Mouse (Mus musculus) neural tube, embryonic 14.5 days (tissue): Measurements from ENCODE around the gene Slfn3. TPM values are rescaled to one million over a fixed set of nuclear protein-coding genes. Genes with fewer than 3 reads are reported as not detected.
"Not testable (repeated sequence)": the region's sequence is repeated elsewhere in the genome, so short reads cannot be mapped to it uniquely, and the experiment has no call there.

Experiments used
- ATAC-seq: fragments of 200-750 bp; cut with Nextera tagmentation; 2 replicates; pipeline ENCODE4 v1.8.0; 2017; ENCODE audit warnings: low read depth, mild to moderate bottlenecking, moderate TSS enrichment, moderate library complexity
- H3K27ac ChIP-seq: fragments of 300-500 bp; sonication (generic); 2 replicates; pipeline ENCODE4 v1.5.1; 2014; ENCODE audit warnings: low read depth, mild to moderate bottlenecking, control low read depth, low read length, moderate library complexity, mixed read lengths
- H3K27me3 ChIP-seq: fragments of 300-500 bp; sonication (generic); 2 replicates; pipeline ENCODE4 v1.6.1; 2014; ENCODE audit warnings: low read length; ENCODE audit not compliant: control insufficient read depth, insufficient read depth
- H3K36me3 ChIP-seq: fragments of 300-500 bp; sonication (generic); 2 replicates; pipeline ENCODE4 v1.6.1; 2014; ENCODE audit warnings: low read length, mixed read lengths; ENCODE audit not compliant: control insufficient read depth, insufficient read depth
- H3K4me1 ChIP-seq: fragments of 300-500 bp; sonication (generic); 2 replicates; pipeline ENCODE4 v1.6.1; 2014; ENCODE audit warnings: low read length; ENCODE audit not compliant: control insufficient read depth, insufficient read depth
- H3K4me2 ChIP-seq: fragments of 300-500 bp; sonication (generic); 2 replicates; pipeline ENCODE4 v1.6.1; 2014; ENCODE audit warnings: mild to moderate bottlenecking, low read depth, low read length, control low read depth
- H3K4me3 ChIP-seq: fragments of 300-500 bp; sonication (generic); 2 replicates; pipeline ENCODE4 v1.5.1; 2014; ENCODE audit warnings: low read depth, low read length, control low read depth, mixed read lengths
- H3K9ac ChIP-seq: fragments of 300-500 bp; sonication (generic); replicated peaks from 2 replicates; pipeline ENCODE4 v1.6.1; 2014; ENCODE audit warnings: low read depth, mild to moderate bottlenecking, control low read depth, low read length, mixed read lengths
- H3K9me3 ChIP-seq: fragments of 300-500 bp; sonication (generic); 2 replicates; pipeline ENCODE4 v1.6.1; 2016; ENCODE audit warnings: low read length; ENCODE audit not compliant: control insufficient read depth
- WGBS: fragments of 180-500 bp; shearing (Covaris S2); extraction: QIAGEN DNeasy Blood & Tissue Kit; methylation state at CpG from one replicate; pipeline ENCODE4 v1.1.7; 2014; 5-methylcytosine and 5-hydroxymethylcytosine counted together
- polyA plus RNA-seq: library from polyadenylated mRNA; unstranded; fragments of >200 nt; fragmentation: Nextera tagmentation; extraction: Ambion mirVana; gene quantifications from 2 replicates; pipeline ENCODE4 v1.2.1, GENCODE M21; 2014

The Slfn3 gene
- polyA plus RNA-seq, result 0.09 and 0.23 TPM in 2 replicates

DNA sequence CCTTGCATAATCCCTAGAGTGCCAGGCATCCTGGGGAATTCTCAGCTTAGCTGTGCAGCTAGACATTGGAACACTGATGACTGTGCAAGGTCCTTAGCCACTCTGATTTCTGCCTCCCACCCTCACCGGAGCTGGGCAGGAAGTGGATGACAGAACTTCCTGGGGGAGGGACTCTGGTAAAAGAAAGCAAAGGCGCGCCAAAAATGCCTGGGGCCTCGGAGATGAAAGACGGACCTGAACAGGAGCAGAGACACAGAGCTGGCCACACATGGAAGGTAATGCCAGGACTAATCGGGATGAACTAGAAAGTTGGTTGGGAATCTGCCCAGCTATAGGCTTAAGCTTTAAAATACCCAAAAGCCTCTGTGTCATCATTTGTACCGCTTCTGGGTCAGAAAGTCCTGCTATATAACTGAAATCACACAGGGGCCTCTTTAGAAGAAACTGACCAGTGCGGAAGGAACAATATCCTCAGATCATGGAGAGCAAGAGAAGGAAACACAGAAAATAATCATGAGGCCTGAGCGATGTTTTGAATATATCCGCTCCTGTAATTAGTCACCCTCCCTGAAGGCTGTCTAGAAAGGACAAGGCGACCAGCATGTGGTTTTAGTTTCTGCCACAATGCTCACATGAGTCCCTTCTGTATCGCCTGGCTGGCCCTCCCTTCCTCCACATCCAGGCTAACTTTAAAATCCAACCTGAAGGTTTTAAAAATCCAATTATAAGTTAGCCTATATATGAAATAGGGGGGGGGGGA lies at the start of gene Slfn3:
Gene Slfn3 (plus strand): TSS at position 197 of the 760 bp plus-strand sequence.
- WGBS, result 87% methylated on average over 12 of the region's 12 CpGs
- H3K4me1 ChIP-seq, result no peaks in the 10 kb centered on the region
- no peak within 1 kb of the TSS for H3K27ac ChIP-seq
- no peak within 1 kb of the TSS for H3K9ac ChIP-seq
- H3K4me3 ChIP-seq, result no peak within 1 kb of the TSS
- H3K36me3 ChIP-seq, result no peaks in the 10 kb centered on the region
- no peak within 1 kb of the TSS for H3K4me2 ChIP-seq
- no peaks in the 10 kb centered on the region for H3K9me3 ChIP-seq
- no peak for ATAC-seq
- H3K27me3 ChIP-seq, result no peaks in the 10 kb centered on the region

DNA sequence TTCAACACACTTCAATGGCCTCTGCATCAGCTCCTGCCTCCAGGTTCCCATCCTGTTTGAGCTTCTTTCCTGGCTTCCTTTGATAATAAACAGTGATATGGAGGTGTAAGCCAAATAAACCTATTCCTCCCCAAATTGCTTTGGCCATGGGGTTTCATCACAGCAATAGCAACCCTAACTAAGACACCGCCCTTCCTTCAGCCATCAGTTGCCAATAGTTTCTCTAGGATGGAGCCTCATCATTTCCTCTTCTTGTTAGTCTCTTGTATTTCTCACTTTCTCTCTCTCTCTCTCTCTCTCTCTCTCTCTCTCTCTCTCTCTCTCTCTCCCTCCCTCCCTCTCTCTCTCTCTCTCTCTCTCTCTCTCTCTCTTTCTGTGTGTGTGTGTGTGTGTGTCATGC lies 42.2 kb upstream of the Slfn3 start:
- not testable (repeated sequence) for H3K4me2 ChIP-seq, H3K27ac ChIP-seq, H3K4me1 ChIP-seq, H3K9me3 ChIP-seq, H3K27me3 ChIP-seq, ATAC-seq, H3K36me3 ChIP-seq, H3K4me3 ChIP-seq, H3K9ac ChIP-seq
- no CpG with 5 or more reads among the region's 1 CpGs for WGBS

GRCm38 (mm10) chr11:83174948-83175539 lies 16.1 kb upstream of the Slfn3 start, which contains the start of gene Slfn4:
Gene Slfn4 (plus strand): TSS chr11:83175186.
- no peak within 1 kb of the TSS for H3K27ac ChIP-seq
- H3K4me3 ChIP-seq, result no peak within 1 kb of the TSS
- no peaks in the 10 kb centered on the region for H3K9me3 ChIP-seq
- H3K27me3 ChIP-seq, result no peaks in the 10 kb centered on the region
- no peak within 1 kb of the TSS for H3K9ac ChIP-seq
- H3K4me2 ChIP-seq, result no peak within 1 kb of the TSS
- H3K36me3 ChIP-seq, result no peaks in the 10 kb centered on the region
- 85% methylated on average over 12 of the region's 12 CpGs for WGBS
- H3K4me1 ChIP-seq, result no peaks in the 10 kb centered on the region
- no peak for ATAC-seq

GRCm38 (mm10) chr11:83192001-83192400 lies 871 bp downstream of the Slfn3 start:
- H3K4me3 ChIP-seq, result no peak overlapping the region
- no peak overlapping the region for H3K27ac ChIP-seq
- 66% methylated on average over 3 of the region's 3 CpGs for WGBS
- ATAC-seq, result no peak
- no peak overlapping the region for H3K4me2 ChIP-seq
- no peaks in the 10 kb centered on the region for H3K27me3 ChIP-seq
- no peaks in the 10 kb centered on the region for H3K4me1 ChIP-seq
- H3K9me3 ChIP-seq, result no peaks in the 10 kb centered on the region
- H3K36me3 ChIP-seq, result no peaks in the 10 kb centered on the region
- H3K9ac ChIP-seq, result no peak overlapping the region

DNA sequence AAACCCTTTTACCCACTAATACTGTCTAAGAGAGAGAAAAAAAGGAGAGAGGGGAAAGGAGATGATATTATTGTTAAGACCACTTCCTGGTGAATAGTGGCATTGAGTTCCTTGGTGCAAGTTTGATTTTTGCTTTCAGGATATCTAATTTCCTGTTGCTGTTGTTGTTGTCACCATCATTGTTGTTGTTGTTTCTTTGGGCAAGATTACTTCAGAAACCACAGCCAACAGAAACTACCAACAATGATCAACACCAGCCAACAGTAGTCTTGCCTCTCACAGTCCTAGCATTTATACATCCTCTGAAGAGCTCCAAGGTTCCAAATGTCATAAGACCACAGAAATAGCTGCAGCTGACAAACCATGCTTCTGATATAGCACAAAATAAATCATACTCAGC lies 13.9 kb downstream of the Slfn3 start:
- H3K27me3 ChIP-seq, result no peaks in the 10 kb centered on the region
- H3K4me1 ChIP-seq, result no peaks in the 10 kb centered on the region
- H3K9ac ChIP-seq, result no peak overlapping the region
- H3K27ac ChIP-seq, result no peak overlapping the region
- no peak for ATAC-seq
- no peaks in the 10 kb centered on the region for H3K36me3 ChIP-seq
- no peak overlapping the region for H3K4me2 ChIP-seq
- no peaks in the 10 kb centered on the region for H3K9me3 ChIP-seq
- H3K4me3 ChIP-seq, result no peak overlapping the region

DNA sequence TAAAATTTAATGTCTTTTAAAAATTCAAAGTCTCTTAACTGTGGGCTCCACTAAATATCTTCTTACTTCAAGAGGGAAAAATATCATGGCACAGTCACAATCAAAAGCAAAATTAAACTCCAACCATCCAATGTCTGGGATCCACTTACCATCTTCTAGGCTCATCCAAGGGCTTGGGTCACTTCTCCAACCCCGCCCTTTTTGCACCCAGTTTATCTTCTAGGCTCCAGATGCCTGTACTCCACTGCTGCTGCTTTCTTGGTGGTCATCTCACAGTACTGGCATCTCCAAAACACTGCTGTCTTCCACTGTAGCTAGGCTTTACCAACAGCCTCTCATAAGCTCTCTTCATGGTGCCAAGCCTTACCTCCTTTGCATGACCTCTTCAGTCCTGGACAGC lies 25.0 kb downstream of the Slfn3 start:
- no peaks in the 10 kb centered on the region for H3K27me3 ChIP-seq
- no peak overlapping the region for H3K27ac ChIP-seq
- H3K36me3 ChIP-seq, result no peaks in the 10 kb centered on the region
- H3K4me1 ChIP-seq, result no peaks in the 10 kb centered on the region
- WGBS, result 70% methylated on average over 1 of the region's 1 CpGs
- H3K4me3 ChIP-seq, result no peak overlapping the region
- H3K9me3 ChIP-seq, result no peaks in the 10 kb centered on the region
- no peak overlapping the region for H3K9ac ChIP-seq
- no peak overlapping the region for H3K4me2 ChIP-seq
- ATAC-seq, result no peak

DNA sequence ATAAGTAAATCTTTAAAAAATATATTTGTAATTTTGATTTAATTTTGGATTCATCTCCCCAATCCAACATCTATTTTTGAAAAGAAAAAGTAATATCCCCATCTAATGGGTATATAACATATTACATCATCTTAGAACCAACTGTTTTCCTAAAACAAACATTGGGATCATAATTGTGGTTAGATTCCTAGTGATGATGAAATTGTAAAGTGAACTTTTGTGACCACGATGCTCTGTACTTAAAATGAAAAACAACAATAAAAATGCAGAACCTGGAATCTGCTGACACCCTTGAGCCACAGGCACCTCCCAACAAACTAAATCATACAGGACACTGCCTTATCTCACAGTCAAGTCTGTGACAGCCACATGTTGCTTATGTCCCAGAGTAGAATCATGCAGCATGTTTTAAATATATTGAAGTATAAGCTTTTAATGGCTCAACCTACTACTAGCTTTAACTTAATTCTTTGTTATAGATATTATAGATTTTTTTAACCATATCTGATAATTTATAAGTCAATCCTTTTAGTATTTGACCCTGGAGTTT lies 30.3 kb downstream of the Slfn3 start:
- Histone ChIP-seq H3K4me2 (no peak overlapping the region), H3K4me1 (no peaks in the 10 kb centered on the region), H3K36me3 (no peaks in the 10 kb centered on the region), H3K4me3 (no peak overlapping the region), H3K9ac (no peak overlapping the region), H3K27ac (no peak overlapping the region), H3K27me3 (no peaks in the 10 kb centered on the region), H3K9me3 (no peaks in the 10 kb centered on the region)
- ATAC-seq, result no peak
- WGBS, result 88% methylated on average over 1 of the region's 1 CpGs

GRCm38 (mm10) chr11:83223367-83223766 lies 32.2 kb downstream of the Slfn3 start:
- Histone ChIP-seq H3K9me3 (no peaks in the 10 kb centered on the region), H3K4me2 (no peak overlapping the region), H3K27me3 (no peaks in the 10 kb centered on the region), H3K4me3 (no peak overlapping the region), H3K9ac (no peak overlapping the region), H3K36me3 (no peaks in the 10 kb centered on the region), H3K4me1 (no peaks in the 10 kb centered on the region), H3K27ac (no peak overlapping the region)
- no peak for ATAC-seq
- 87% methylated on average over 7 of the region's 7 CpGs for whole genome bisulfite sequencing

GRCm38 (mm10) chr11:83223793-83224192 lies 32.7 kb downstream of the Slfn3 start:
- not testable (repeated sequence) for H3K27ac ChIP-seq, ATAC-seq
- 86% methylated on average over 5 of the region's 5 CpGs for WGBS

More at GRCm38 (mm10) chr11:83223793-83224192, 32.7 kb downstream of the Slfn3 start:
- not testable (repeated sequence) for H3K36me3 ChIP-seq, H3K4me1 ChIP-seq, H3K27me3 ChIP-seq, H3K4me3 ChIP-seq, H3K9me3 ChIP-seq, H3K9ac ChIP-seq, H3K4me2 ChIP-seq
